Mouse (Mus musculus): Measurements from ENCODE around the gene Gm17617. TPM values are rescaled to one million over a fixed set of nuclear protein-coding genes. Genes with fewer than 3 reads are reported as not detected.

Gene Gm17617
- not detected for polyA plus RNA-seq (2012; fragmentation: generic; extraction: Trizol)

GRCm38 (mm10) chr13:55133448-55133847, at the start of gene Gm17617:
Gene Gm17617, minus strand, starts transcription at chr13:55133548.

GRCm38 (mm10) chr13:55152621-55153415, 19.5 kb upstream of the Gm17617 start, which contains the start of gene Fgfr4:
Gene Fgfr4, plus strand, starts transcription at chr13:55152640.

GRCm38 (mm10) chr13:55105045-55105952, 28.0 kb downstream of the Gm17617 start, which contains the start of gene Zfp346:
Gene Zfp346, plus strand, starts transcription at chr13:55105311.

GRCm38 (mm10) chr13:55099726-55100478, 33.4 kb downstream of the Gm17617 start, which contains the start of gene Uimc1:
Gene Uimc1, minus strand, starts transcription at chr13:55100300.

Other genes with a start within 250 kb of the Gm17617 start
- under 1 TPM in 1 of 2 experiments, not detected in 1; 0.02 TPM for gene Unc5a, start 184.1 kb downstream of the Gm17617 start, polyA plus RNA-seq (2012; fragmentation: generic; extraction: Trizol)
- gene Hk3, start 112.2 kb downstream of the Gm17617 start, polyA plus RNA-seq (2012; fragmentation: generic; extraction: Trizol), result not detected
- 10 to 100 TPM in 1 of 2 experiments, 1 to 10 TPM in 1; 2.8 to 12.8 TPM for gene Uimc1, start 33.2 kb downstream of the Gm17617 start, polyA plus RNA-seq (2012; fragmentation: generic; extraction: Trizol)
- 10 to 100 TPM in 1 of 2 experiments, 1 to 10 TPM in 1; 3.8 to 16.6 TPM for gene Zfp346, start 28.2 kb downstream of the Gm17617 start, polyA plus RNA-seq (2012; fragmentation: generic; extraction: Trizol)
- gene Fgfr4, start 19.1 kb upstream of the Gm17617 start, polyA plus RNA-seq (2012; fragmentation: generic; extraction: Trizol), result under 1 TPM in 1 of 2 experiments, not detected in 1; 0.11 TPM
- gene Nsd1, start 76.2 kb upstream of the Gm17617 start, polyA plus RNA-seq (2012; fragmentation: generic; extraction: Trizol), result 10 to 100 TPM in 1 of 2 experiments, 1 to 10 TPM in 1; 1.4 to 10.3 TPM
- 100 to 1,000 TPM; 501 to 815 TPM for gene Prelid1, start 187.0 kb upstream of the Gm17617 start, polyA plus RNA-seq (2012; fragmentation: generic; extraction: Trizol)
- gene Rab24, start 188.4 kb upstream of the Gm17617 start, polyA plus RNA-seq (2012; fragmentation: generic; extraction: Trizol), result 10 to 100 TPM; 42.3 to 74.0 TPM
- 10 to 100 TPM; 56.2 to 85.5 TPM for gene Mxd3, start 196.3 kb upstream of the Gm17617 start, polyA plus RNA-seq (2012; fragmentation: generic; extraction: Trizol)
- 100 to 1,000 TPM in 1 of 2 experiments, 10 to 100 TPM in 1; 98.4 to 103 TPM for gene Lman2, start 229.2 kb upstream of the Gm17617 start, polyA plus RNA-seq (2012; fragmentation: generic; extraction: Trizol)
- gene Rgs14, start 236.2 kb upstream of the Gm17617 start, polyA plus RNA-seq (2012; fragmentation: generic; extraction: Trizol), result under 1 TPM in 1 of 2 experiments, not detected in 1; 0.07 TPM

All from C3H10T1/2 (cell line).